Mouse (Mus musculus): ENCODE results near the gene Card10. TPM values are rescaled to one million over a fixed set of nuclear protein-coding genes. Genes with fewer than 3 reads are reported as not detected.
"Not testable (repeated sequence)": the region's sequence is repeated elsewhere in the genome, so short reads cannot be mapped to it uniquely, and the experiment has no call there.

The Card10 gene
- polyA plus RNA-seq, 2 experiments = 1.1 to 2.2 TPM

- TF ChIP-seq CTCF (IDR thresholded peaks at IDR 0.05; ENCODE audit: low read depth) (no peak), EP300 (IDR thresholded peaks at IDR 0.05; ENCODE audit: low read depth) (no peak)
- Histone ChIP-seq H3K9ac (replicated peaks) (no peak overlapping the region), H3K27me3 (ENCODE audit: control insufficient read depth, insufficient read depth, low read length) (peaks cover 8% of the 10 kb centered on the region), H3K27ac (no peak overlapping the region), H3K36me3 (replicated peaks; ENCODE audit: control insufficient read depth, insufficient read depth, low read depth) (no peaks in the 10 kb centered on the region), H3K9me3 (ENCODE audit: control insufficient read depth, low read length) (no peaks in the 10 kb centered on the region), H3K4me2 (ENCODE audit: low read depth) (no peak overlapping the region), H3K4me3 (ENCODE audit: insufficient read depth in 1 of 2, low read depth in 2 of 2, low read length in 2 of 2) (no peak overlapping the region), H3K4me1 (replicated peaks; ENCODE audit: control insufficient read depth in 2 of 2, insufficient read depth in 2 of 2, low read length in 1 of 2) (peaks cover 12 to 16% of the 10 kb centered on the region in 2 experiments)
- ATAC-seq (ENCODE audit: insufficient read depth) = no peak
- 75% methylated on average over 12 of the region's 12 CpGs for WGBS (ENCODE audit: insufficient replicate concordance)
- no peak for DNase-seq (ENCODE audit: low read depth in 3 of 3, low spot score in 3 of 3)
These were observed 46.6 kb upstream of the Card10 start for GRCm38 (mm10) chr15:78849485-78849884.

- Histone ChIP-seq H3K27me3 (ENCODE audit: control insufficient read depth, insufficient read depth, low read length) (peaks cover 18% of the 10 kb centered on the region), H3K4me1 (replicated peaks; ENCODE audit: control insufficient read depth in 2 of 2, insufficient read depth in 2 of 2, low read length in 1 of 2) (peaks cover 12 to 16% of the 10 kb centered on the region in 2 experiments), H3K9ac (replicated peaks) (no peak overlapping the region), H3K36me3 (replicated peaks; ENCODE audit: control insufficient read depth, insufficient read depth, low read depth) (no peaks in the 10 kb centered on the region), H3K4me2 (ENCODE audit: low read depth) (no peak overlapping the region), H3K9me3 (ENCODE audit: control insufficient read depth, low read length) (no peaks in the 10 kb centered on the region), H3K4me3 (ENCODE audit: insufficient read depth in 1 of 2, low read depth in 2 of 2, low read length in 2 of 2) (no peak overlapping the region), H3K27ac (no peak overlapping the region)
- ATAC-seq (ENCODE audit: insufficient read depth) (no peak), DNase-seq (ENCODE audit: low read depth in 3 of 3, low spot score in 3 of 3) (peak; percentile 48 to 59 (median 55))
- WGBS (ENCODE audit: insufficient replicate concordance) = 23% methylated on average over 5 of the region's 5 CpGs
- TF ChIP-seq EP300 (IDR thresholded peaks at IDR 0.05; ENCODE audit: low read depth) (no peak), CTCF (IDR thresholded peaks at IDR 0.05; ENCODE audit: low read depth) (peak; percentile 96)
These were observed 45.6 kb upstream of the Card10 start for GRCm38 (mm10) chr15:78848467-78848866.

- DNase-seq (ENCODE audit: low read depth in 3 of 3, low spot score in 3 of 3); ATAC-seq (ENCODE audit: insufficient read depth); H3K9ac ChIP-seq (replicated peaks); H3K4me2 ChIP-seq (ENCODE audit: low read depth); H3K36me3 ChIP-seq (replicated peaks; ENCODE audit: control insufficient read depth, insufficient read depth, low read depth); H3K4me3 ChIP-seq (ENCODE audit: insufficient read depth in 1 of 2, low read depth in 2 of 2, low read length in 2 of 2); H3K27ac ChIP-seq; H3K9me3 ChIP-seq (ENCODE audit: control insufficient read depth, low read length): not testable (repeated sequence)
- Histone ChIP-seq H3K4me1 (replicated peaks; ENCODE audit: control insufficient read depth in 2 of 2, insufficient read depth in 2 of 2, low read length in 1 of 2) (peaks cover 12 to 13% of the 10 kb centered on the region in 2 experiments), H3K27me3 (ENCODE audit: control insufficient read depth, insufficient read depth, low read length) (peaks cover 35% of the 10 kb centered on the region)
- 63% methylated on average over 7 of the region's 7 CpGs for WGBS (ENCODE audit: insufficient replicate concordance)
These were observed 44.0 kb upstream of the Card10 start for GRCm38 (mm10) chr15:78846805-78847204.

GRCm38 (mm10) chr15:78846352-78846751, 43.5 kb upstream of the Card10 start:
- ATAC-seq (ENCODE audit: insufficient read depth) (no peak), DNase-seq (ENCODE audit: low read depth in 3 of 3, low spot score in 3 of 3) (no peak)
- Histone ChIP-seq H3K9me3 (ENCODE audit: control insufficient read depth, low read length) (no peaks in the 10 kb centered on the region), H3K9ac (replicated peaks) (no peak overlapping the region), H3K27ac (no peak overlapping the region), H3K27me3 (ENCODE audit: control insufficient read depth, insufficient read depth, low read length) (peaks cover 39% of the 10 kb centered on the region), H3K4me1 (replicated peaks; ENCODE audit: control insufficient read depth in 2 of 2, insufficient read depth in 2 of 2, low read length in 1 of 2) (peaks cover 9% of the 10 kb centered on the region in 2 experiments), H3K4me3 (ENCODE audit: insufficient read depth in 1 of 2, low read depth in 2 of 2, low read length in 2 of 2) (no peak overlapping the region), H3K4me2 (ENCODE audit: low read depth) (no peak overlapping the region), H3K36me3 (replicated peaks; ENCODE audit: control insufficient read depth, insufficient read depth, low read depth) (no peaks in the 10 kb centered on the region)
- TF ChIP-seq EP300 (IDR thresholded peaks at IDR 0.05; ENCODE audit: low read depth) (no peak), CTCF (IDR thresholded peaks at IDR 0.05; ENCODE audit: low read depth) (no peak)
- WGBS (ENCODE audit: insufficient replicate concordance) = 65% methylated on average over 8 of the region's 8 CpGs

GRCm38 (mm10) chr15:78845867-78846266, 43.0 kb upstream of the Card10 start:
- Histone ChIP-seq H3K4me1 (replicated peaks; ENCODE audit: control insufficient read depth in 2 of 2, insufficient read depth in 2 of 2, low read length in 1 of 2) (peaks cover 4 to 5% of the 10 kb centered on the region in 2 experiments), H3K9me3 (ENCODE audit: control insufficient read depth, low read length) (no peaks in the 10 kb centered on the region), H3K36me3 (replicated peaks; ENCODE audit: control insufficient read depth, insufficient read depth, low read depth) (no peaks in the 10 kb centered on the region), H3K27me3 (ENCODE audit: control insufficient read depth, insufficient read depth, low read length) (peaks cover 44% of the 10 kb centered on the region), H3K27ac (no peak overlapping the region), H3K4me2 (ENCODE audit: low read depth) (peak overlapping the region; percentile 26; the same call in 1 of the 2 replicates), H3K9ac (replicated peaks) (no peak overlapping the region), H3K4me3 (ENCODE audit: insufficient read depth in 1 of 2, low read depth in 2 of 2, low read length in 2 of 2) (no peak overlapping the region)
- TF ChIP-seq CTCF (IDR thresholded peaks at IDR 0.05; ENCODE audit: low read depth) (no peak), EP300 (IDR thresholded peaks at IDR 0.05; ENCODE audit: low read depth) (no peak)
- DNase-seq (ENCODE audit: low read depth in 3 of 3, low spot score in 3 of 3) (no peak), ATAC-seq (ENCODE audit: insufficient read depth) (no peak)
- 55% methylated on average over 8 of the region's 8 CpGs for WGBS (ENCODE audit: insufficient replicate concordance)
